Mouse (Mus musculus): ENCODE results near the gene Arhgef12.
"Not testable (repeated sequence)": the region's sequence is repeated elsewhere in the genome, so short reads cannot be mapped to it uniquely, and the experiment has no call there.

Arhgef12 gene

GRCm38 (mm10) chr9:43000595-43001250 lies 106.3 kb downstream of the Arhgef12 start:
- no peak for DNase-seq (ENCODE audit: low read depth, low spot score)

DNA sequence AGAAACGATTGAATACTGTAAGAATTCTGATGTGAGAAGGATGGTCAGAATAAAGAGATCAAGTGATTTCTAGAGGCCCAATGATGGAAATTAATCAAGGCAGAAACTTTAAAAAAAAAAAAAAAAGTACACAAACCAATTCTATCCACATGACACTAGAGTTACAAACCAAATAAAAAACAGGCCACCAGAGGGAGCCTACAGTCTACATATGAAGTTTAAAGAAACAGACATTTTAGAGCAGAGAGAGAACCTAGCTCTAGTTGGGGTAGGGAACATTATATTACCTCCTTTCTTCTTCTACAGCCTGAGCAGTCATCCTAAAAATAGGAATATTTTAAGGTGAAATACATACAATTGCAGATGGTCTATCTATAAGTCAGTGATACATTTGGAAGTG lies 107.0 kb downstream of the Arhgef12 start:
- DNase-seq (ENCODE audit: low read depth, low spot score): peak; percentile 60

DNA sequence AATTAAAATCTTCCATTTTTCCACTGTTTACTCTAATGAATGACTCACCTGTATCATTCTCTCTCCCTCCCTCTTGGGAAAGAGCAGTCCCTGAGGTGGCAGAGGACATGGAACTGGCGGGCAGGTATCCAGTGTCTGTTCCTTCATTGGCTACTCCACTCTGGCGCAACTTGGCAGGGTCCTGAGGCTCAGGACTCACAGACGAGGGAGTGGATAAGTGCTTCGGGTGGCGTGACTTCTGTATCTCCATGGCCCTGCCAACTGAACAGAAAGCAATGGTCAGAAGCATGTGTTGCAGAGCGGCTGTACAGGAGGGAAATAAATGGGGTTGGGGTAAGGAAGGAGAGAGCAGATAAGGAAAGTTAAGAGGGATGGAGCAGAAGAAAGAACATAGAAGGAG lies 109.5 kb downstream of the Arhgef12 start:
- no peak for DNase-seq (ENCODE audit: low read depth, low spot score)

DNA sequence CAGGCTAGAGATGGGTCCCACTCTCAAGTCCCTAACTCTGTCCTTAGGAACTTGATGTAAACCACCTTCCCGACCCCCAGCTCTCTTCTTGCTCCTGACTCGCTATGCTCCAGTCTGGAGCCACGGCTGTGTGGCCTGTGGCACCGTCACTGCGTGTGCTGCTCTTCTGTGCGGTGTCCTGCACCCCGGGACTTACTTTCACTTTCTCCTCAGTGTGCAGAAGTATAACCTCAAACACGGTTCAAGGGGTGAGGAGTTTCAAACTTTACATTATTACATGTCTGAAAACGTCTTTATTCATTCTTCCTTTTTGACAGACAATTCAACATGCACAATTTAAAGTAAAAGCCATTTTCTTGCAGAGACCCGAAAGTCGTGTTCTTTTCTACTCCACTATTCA lies 111.7 kb downstream of the Arhgef12 start:
- no peak for DNase-seq (ENCODE audit: low read depth, low spot score)

GRCm38 (mm10) chr9:42994708-42995107 lies 112.3 kb downstream of the Arhgef12 start:
- DNase-seq (ENCODE audit: low read depth, low spot score): no peak

- DNase-seq (ENCODE audit: low read depth, low spot score): no peak
Measured at GRCm38 (mm10) chr9:42993659-42994058, 113.4 kb downstream of the Arhgef12 start.

DNA sequence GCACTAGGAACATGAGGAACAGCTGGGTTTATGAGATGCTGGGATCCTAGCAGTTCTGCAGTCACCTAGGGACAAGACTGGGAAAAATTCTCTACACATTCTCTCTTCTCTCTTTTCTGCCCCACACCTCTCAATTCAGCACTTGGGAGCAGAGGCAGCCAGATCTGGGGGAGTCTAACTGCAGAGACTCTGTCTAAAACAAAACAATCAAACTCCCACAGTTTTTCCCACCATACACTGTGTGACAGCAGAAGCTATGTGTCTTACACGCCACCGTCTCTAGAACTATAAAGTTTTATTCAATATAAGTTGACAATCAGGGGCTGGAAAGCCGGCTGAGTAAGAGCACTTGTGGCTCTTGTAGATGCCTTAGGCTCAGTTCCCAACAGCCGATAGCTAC lies 119.1 kb downstream of the Arhgef12 start:
- DNase-seq (ENCODE audit: low read depth, low spot score): no peak

DNA sequence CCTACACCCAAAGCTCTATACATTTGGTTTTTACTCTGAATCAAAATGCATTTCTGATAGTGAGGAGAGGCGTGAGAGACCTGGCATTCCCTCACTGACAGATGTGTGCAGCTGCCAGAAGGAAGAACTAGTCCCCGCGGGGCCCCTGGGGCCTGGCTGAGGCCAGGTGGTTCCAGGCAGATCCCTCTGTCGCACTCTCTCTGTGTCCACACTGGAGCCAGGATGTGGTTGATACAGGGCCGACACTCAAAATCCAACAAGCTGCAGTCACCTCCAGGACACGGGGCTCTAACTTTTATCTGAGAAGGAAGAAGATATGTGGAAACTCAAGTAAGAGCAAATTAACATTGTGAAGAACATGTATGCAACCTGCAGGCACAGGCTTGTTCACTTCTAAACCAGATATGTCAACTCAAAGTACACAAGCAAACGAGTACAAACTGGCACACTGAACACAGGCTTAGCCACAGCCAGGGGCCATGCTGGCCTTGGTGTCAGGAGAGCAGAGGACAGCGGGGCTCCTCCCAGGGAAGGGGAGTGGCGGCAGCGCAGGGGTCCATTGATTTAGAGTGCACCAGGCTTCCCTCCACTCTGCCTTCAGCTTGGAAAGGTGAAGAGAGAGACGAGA lies 138.0 kb downstream of the Arhgef12 start:
- no peak for DNase-seq (ENCODE audit: low read depth, low spot score)

GRCm38 (mm10) chr9:42967731-42968130 lies 139.3 kb downstream of the Arhgef12 start:
- no peak for DNase-seq (ENCODE audit: low read depth, low spot score)

GRCm38 (mm10) chr9:42964809-42965208 lies 142.2 kb downstream of the Arhgef12 start:
- not testable (repeated sequence) for DNase-seq (ENCODE audit: low read depth, low spot score)

- no peak for DNase-seq (ENCODE audit: low read depth, low spot score)
Measured at GRCm38 (mm10) chr9:42964366-42964765, 142.7 kb downstream of the Arhgef12 start.

DNA sequence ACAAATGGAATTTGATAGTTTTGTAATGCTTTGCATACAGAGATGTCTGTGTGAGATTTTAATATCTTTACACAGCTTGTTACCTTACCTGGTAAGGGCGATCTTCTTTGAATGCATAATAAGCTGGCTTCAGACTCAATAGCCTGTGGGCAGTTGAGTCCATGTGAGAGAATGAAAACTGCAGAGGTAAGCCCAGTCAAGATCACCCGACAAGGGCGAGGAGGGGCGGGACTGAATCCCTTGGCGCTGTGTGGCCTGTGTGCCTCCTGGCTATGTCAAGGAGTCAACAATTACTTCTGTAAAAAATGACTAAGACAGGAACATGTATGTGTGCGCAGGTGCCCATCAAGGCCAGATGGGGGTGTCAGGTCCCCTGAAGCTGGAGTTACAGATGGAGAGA lies 144.5 kb downstream of the Arhgef12 start:
- no peak for DNase-seq (ENCODE audit: low read depth, low spot score)

GRCm38 (mm10) chr9:42958401-42958800 lies 148.6 kb downstream of the Arhgef12 start:
- DNase-seq (ENCODE audit: low read depth, low spot score): no peak

DNA sequence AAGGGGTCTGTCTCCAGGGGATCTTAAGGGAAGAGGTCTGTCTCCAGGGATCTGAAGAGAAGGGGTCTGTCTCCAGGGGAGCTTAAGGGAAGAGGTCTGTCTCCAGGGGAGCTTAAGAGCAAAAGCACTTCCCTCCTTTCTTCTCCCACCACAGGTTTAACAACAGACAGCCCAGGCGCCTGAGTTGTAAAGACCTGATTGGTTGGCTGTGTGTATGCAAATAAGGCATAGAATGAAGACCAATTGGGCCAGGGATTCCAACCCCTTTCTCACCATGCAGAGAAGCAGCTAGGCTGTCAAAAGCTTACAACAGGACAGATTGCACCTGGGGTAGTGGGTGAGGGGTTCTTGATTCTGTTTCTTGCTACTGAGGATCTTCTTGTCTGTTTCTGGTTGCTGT lies 158.7 kb downstream of the Arhgef12 start:
- DNase-seq (ENCODE audit: low read depth, low spot score): no peak

DNA sequence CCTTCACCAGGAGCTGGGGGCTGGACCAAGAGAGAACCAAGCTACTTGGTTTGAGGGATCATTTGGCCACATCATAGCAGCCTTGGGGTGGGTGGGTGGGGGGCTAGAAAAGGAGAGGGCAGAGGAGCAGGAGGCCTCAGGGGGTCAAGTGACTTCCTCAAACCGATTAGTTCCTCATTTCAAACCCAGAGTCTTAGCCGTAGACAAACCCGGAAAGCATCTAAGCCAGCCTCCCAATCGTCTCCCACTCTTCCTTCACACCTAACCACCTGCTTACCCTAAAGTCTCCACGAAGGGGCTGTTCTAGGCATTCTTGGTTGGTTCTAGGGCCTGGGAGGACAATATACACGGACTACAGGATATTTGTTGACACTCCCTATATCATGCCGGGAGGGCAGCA lies 161.9 kb downstream of the Arhgef12 start:
- DNase-seq (ENCODE audit: low read depth, low spot score): no peak

DNA sequence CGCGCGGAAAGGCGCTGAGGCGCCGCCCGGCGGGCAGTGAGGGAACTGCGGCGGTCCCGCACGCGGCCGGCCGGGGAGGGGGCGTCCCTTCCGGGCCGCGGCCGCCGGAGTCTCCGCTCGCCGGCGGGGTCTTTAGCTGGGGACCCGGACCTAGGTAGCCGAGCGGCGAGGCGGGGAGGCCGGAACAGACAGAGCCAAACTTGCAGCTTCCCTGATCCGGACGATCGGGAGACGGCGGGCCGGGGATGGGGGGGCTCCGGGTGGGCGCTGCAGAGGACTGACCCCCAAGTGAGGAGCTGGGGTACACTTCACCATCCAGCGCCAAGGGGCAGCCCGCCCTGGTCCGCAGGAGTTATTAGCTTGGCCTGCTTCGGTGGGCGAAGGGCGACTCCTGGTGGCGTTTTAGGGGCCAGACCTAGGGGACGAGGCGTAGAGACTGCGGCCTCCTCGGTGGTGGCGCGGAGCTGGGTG lies 162.5 kb downstream of the Arhgef12 start:
- peak; percentile 62 for DNase-seq (ENCODE audit: low read depth, low spot score)

GRCm38 (mm10) chr9:42943781-42944535 lies 163.1 kb downstream of the Arhgef12 start, which contains the start of gene Grik4:
TSS of gene Grik4 (minus strand) at chr9:42944493.
- no peak for DNase-seq (ENCODE audit: low read depth, low spot score)

DNA sequence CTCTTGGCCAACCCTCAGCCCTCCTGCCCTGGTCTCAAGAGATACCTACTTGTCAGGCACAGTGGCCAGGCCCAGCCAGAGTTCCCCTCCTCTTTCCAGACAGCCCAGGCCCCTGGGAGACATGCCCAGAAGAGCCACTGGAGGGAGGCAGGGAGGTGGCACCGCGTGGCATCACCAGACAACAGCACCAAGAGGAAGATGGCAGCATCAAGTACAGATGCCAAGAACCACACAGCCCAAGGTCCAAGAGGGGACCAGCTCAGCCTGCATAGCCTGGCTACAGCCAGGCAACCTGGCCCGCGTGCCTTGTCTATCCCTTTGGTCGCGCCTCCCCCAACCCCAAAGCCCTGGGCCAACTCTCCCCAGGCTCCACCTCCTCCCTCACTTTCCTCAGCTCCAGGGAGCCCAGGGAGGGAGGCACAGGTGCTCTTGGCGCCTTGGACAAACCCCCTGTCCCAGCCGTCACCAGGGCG lies 163.9 kb downstream of the Arhgef12 start:
- no peak for DNase-seq (ENCODE audit: low read depth, low spot score)

GRCm38 (mm10) chr9:42942148-42942547 lies 164.9 kb downstream of the Arhgef12 start:
- no peak for DNase-seq (ENCODE audit: low read depth, low spot score)

DNA sequence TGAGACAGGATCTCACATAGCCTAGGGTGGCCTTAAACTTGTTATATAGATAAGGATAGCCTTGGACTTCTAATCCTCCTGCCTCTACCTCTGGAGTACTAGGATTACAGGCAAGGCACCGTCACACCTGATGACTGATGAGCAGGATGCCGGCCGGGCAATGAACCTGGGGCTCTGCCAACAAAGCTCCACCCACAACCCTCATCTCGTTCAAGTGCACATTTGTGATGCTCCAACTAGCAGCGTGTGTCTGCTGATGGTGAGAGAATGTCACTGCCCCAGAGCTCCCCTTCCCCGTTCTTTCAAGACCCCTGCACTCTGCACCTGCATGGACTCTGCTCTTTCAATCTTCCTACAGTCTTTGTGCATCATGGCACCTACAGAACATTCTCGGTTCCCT lies 174.9 kb downstream of the Arhgef12 start:
- no peak for DNase-seq (ENCODE audit: low read depth, low spot score)

GRCm38 (mm10) chr9:42927498-42927897 lies 179.5 kb downstream of the Arhgef12 start:
- DNase-seq (ENCODE audit: low read depth, low spot score): no peak

DNA sequence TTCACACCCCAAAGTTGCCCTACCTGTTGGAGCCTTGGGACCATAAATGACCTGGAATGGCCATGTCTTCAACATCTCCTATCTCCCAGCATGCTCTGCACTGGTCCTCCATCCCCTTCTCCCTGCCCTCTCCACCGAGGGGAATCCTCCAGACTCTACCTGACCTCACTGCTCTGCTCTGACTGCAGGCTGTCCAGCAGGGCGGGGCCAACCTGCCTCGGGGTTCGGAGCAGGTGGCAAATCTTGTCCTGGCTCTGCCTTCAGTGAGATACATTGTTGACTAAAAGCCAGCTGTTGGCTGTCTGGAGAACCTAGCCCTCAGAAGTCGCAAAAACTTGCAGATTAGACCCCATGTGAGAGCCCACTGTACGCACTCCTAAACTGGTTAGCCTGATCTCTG lies 180.5 kb downstream of the Arhgef12 start:
- DNase-seq (ENCODE audit: low read depth, low spot score): no peak

All from brain, embryonic 18.5 days (tissue).